Mouse (Mus musculus) megakaryocyte-erythroid progenitor cell, adult 5-6 weeks (primary cell): Measurements from ENCODE around the gene Wnt4. TPM values are rescaled to one million over a fixed set of nuclear protein-coding genes. Genes with fewer than 3 reads are reported as not detected.

Source experiments
- ATAC-seq: replicated peaks from 2 replicates; pipeline ENCODE4 v1.8.0; 2016; ENCODE audit warnings: mild to moderate bottlenecking, inconsistent platforms; ENCODE audit not compliant: severe bottlenecking, poor library complexity, low FRiP score, low TSS enrichment
- total RNA-seq, 2 experiments: library from RNA; stranded (forward) in 1 of 2; stranded (reverse) in 1 of 2; fragments of 200-1000, 215-1000 nt in 1 of 2; fragments of >200 nt in 1 of 2; fragmentation: Nextera tagmentation in 1 of 2; gene quantifications; 2 replicates each; pipeline ENCODE4 v1.2.3; 2014 to 2017

The Wnt4 gene
- total RNA-seq, 2 experiments from 2014 or later, result not detected

DNA sequence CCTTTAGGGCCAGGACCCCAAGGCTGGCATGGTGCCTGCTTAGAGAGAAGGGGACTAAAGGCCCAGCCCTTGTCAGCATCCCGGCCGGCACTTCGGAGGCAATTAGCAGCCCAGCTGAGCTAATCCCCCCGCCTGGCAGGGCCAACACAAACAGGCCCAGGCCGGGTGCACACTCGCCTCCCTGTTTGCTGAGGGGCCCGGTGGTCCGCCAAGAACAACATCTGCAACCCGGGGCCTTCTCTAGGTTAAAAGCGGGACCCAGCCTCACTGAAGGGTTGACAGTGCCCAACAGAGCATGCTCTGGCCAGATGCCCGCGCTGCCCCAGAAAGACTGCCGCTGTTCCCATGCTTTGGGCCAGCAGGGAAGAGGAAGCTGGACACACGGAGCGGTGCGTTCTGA is 24.3 kb downstream of the Wnt4 start:
- ATAC-seq, result no peak

DNA sequence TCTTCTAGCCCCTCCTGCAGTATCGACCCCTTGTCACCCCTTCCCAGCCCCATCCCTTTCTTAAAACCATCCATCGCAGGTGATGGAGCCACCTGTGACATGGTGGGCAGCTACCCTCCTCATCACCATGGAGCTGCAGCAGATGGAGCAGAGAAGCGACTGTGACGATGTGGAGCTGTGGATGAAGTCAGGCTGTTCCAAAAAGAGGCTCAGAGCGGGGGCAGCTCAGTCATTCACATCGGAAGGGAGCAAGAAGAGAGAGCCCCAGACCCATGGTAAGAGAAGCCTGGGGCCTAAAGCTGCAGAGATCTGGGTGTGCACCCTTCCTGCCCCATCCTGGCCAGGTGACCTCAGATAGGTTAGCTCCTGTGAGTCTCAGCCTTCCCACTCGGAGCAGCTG is 26.8 kb downstream of the Wnt4 start:
- ATAC-seq, result no peak

DNA sequence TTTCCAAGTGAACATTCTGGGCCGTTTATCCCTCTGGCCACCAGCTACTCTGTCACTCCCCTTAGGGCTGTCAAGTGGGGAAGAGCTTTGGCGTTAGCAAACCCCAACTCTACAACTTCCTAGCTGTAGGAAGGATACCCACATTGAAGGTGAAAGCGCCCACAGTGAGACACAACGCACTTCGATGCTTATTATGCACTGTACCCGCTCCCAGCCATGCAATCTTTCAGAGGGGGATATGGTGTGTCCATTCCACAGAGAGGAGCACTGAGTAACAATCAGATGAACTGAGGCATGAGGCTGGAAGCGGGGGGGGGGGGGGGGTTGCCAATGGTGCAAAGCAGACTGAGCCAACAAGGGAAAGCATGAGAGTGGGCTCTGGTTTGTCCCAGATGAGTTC is 27.8 kb downstream of the Wnt4 start:
- ATAC-seq, result no peak

DNA sequence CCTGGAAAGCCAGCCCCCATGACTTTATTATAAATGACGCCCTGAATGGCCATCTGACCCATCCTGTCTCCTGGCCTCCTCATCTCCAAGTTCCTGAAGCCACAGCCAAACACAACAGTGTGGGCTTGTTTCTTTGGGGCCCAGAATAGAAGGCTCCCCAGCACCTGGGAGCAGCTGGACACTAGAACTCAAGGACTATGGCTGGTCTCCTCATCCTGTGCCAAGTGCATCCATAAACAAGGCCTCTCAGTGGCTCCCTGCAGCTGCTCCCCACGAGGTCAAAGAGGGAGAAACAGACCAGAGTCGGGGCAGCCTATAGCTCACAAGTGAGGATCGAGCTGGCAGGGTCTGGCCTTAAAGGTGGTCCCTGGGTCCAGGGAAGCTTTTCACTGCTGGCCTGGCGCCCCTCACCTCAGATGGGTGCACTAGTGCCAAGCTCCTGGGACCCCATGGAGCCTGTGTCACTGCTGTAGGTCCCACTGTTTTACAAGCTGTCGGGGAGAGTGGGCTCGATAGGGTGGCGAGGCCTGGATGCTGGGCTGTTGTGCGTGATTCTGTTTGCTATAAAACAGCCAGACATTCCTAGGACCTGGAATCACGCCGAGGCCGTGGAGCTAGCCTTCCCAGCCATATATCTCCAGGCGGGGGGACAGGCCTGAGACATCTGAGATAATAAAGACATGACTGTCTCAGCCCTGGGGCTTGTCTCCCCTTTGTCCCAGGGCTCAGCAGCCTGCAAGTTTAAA is 28.7 kb downstream of the Wnt4 start:
- ATAC-seq, result no peak

DNA sequence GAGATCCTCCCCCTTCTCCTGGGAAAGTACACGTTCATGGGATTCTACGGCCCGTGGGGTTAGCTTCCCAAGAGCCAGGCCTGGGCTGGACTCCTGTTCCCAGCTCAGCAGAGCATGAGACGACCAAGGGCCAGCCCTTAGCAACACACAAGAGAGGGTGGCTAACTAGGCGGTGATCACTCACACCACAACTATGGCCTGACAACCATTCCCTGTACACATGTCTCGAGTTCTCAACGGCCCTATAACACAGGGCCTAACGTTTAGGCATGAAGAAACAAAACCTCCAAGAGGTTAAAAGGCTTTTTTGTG is 29.2 kb downstream of the Wnt4 start:
- no peak for ATAC-seq

DNA sequence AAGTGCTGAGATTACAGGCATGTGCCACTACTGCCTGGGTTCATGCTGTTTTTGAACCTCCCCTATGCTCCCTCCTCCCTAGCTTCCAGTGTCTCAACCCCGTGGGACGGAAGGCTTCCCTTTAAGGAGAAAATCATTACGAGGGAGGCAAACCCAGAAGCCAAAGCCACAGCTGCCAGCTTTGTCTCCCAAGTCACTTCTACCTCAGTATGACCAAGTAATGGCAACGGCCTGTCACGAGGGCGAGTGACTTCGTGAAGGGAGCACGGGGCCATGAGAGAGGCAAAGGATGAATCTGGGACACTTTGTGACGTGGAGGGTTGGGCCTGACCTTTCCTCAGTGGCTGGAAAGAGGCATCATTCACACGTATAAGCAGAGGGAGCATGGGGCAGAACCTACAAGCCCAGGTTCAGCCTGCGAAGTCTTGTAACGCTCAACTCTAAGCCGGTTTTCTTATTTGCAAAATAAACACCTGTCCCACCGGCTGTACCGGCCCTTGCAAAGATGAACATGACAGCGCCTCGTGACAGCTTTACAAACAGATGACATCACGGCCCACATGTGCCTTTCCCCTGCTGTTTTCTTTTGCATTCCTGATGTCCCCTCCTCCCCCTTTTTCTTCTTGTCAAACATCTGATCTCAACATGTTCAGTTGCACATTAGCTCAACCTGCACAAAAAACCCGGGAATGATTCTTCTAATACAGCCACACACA is 29.9 kb downstream of the Wnt4 start:
- no peak for ATAC-seq

DNA sequence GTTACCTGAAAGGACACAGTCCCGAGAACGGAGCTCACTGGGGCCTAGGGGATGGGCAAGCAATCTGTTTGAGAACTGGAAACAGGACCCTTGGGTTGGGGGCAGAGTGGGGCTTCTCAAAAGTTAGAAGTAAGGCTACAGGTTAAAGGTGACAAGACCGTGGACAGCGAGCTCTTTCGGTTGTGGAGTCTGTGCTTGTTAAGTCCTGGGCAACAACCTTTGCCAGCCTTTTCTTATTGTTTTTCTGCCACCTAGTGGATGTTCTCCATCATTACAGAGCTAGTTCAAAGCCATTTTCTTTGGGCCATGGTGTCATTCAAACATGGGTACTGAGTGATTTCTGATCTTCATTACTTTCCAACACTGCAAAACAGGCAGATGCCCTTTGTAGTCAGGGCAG is 31.1 kb downstream of the Wnt4 start:
- peak; percentile 56 for ATAC-seq

DNA sequence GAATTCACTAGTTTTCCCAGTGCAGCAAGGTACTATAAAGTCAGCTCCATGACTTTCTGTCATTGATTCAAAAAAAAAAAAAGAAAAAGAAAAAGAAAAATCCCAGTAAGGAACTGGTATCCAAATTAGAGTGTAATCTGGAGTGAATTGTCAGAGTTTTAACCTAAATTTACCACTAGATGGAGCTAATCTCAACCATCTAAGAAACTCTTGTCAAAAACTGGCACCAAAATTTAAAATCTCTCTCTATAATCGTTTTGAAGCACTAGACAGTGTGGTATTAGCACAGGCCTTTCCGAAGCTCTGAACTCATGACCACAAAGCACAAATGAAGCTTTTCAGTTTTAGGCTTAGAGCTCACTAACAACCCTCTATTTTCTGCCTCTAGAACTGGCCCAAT is 36.2 kb downstream of the Wnt4 start:
- ATAC-seq, result no peak

DNA sequence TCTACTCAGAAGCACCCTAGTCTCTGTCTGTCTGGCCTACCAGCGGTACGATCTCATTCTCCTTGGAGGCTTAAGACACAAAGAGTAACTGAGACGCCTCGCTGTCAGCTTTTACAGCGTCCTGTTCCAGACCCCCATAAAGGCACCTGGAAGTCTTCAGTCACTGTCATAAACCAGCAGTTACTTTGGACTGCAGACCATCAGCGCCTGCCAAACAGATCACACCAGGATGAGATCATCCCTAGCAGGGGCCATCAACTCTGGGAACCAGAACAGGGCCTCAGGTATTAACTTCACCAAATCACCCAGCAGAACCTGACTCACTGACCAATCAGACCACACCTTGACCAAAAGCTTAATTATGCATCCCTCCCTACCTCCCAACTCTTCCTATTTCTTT is 37.3 kb downstream of the Wnt4 start:
- no peak for ATAC-seq

DNA sequence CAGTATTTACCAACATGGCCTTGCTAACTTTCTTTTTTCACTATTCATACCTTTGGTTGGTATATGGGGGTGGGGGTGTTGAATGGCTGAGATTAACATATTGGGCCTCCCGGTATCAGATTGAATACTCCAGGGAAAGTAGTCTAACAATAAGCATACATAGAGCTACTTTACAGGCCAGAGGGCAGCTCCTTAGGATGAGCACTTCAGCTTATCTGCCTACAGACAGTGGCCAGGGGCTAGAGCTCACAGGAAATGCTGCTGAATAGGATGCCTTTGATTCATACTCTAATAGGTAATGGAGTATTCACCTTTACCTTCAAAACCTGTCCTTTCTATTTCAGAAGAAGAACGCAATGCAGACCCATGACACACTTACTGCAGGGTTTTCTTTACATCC is 37.8 kb downstream of the Wnt4 start:
- ATAC-seq, result no peak

DNA sequence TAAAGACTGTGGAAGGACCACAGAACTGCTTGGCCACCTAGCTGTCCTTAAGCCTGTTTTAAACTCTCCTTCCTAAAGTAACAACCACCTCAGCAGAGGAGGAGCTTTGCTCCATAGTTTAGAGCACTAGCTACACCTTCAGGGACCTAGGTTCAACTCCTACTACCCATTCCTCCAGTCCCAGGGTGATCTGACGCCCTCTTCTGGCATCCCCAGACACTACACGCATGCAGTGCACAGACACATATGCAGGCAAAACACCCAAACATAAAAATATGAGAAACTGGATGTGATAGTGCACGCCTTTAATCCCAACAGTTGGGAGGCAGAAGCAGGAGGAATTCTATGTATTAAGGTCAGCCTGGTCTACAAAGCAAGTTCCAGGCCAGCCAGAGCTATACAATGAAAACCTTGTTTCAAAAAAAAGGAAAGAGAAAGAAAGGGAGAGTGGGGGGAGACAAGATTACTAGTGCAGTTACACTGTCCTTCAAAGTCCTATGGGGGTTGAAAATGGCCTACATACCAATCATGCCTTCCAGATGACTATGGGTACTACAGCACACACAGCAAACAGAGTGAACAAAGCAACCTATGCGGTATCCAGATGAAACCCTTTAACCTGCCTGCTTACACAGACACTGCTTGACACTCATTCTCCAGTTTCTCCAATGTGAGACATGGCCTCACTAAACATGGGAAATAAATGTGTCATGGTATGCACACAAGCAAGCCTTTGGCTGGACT is 38.9 kb downstream of the Wnt4 start:
- ATAC-seq, result no peak

DNA sequence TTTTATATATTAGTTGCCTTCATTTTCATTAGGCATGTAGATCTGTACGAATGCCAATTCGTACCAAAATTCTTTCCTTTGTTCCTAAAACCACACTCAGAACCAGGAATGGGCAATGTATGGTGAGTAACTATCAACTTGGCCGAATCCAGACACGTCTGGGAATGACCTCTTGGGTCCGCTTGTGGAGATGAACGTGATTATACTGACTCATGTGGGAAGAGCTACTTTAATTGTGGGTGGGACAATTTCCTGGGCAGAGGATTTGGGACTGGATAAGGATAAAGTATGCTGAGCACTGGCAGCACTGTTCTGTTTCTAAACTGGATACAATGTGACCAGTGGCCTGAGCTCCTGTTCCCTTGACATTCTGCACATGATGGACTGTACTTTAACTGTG is 47.6 kb downstream of the Wnt4 start:
- ATAC-seq, result no peak

DNA sequence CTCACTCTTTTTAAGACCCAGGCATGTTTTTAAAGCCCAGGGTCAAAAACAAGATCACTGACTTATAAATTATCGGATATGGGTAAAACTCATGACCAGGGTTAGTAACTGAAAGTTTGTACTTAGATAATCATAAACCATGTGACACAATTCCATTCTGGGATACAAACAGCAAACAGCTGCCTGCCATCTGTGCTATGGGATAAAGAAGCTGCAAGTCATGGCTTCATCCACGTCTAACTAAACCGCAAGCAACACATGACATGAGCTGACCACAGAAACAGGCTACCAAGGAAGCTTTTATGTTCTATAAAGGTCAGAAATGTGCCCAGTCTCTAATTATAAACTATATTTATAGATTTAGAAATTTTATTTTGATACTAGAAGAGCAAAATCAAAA is 49.2 kb downstream of the Wnt4 start:
- ATAC-seq, result peak; percentile 73

DNA sequence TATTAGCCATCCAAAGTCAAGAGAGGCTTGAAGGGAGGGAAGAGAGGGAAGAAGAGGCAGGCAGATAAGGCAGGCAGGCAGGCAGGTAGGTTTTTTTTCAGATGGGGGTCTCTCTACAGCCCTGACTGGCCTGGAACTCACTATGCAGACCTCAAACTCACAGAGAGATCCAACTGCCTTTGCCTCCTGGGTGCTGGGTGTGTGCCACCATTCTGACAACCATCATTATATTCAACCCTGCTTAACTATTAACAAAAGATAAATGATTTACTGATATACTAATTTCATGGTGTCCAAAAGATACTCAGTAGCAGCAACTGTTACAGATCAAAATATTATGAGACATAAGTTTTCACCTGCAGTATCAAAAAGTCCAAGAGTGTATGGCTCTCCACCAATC is 54.8 kb downstream of the Wnt4 start:
- no peak for ATAC-seq

DNA sequence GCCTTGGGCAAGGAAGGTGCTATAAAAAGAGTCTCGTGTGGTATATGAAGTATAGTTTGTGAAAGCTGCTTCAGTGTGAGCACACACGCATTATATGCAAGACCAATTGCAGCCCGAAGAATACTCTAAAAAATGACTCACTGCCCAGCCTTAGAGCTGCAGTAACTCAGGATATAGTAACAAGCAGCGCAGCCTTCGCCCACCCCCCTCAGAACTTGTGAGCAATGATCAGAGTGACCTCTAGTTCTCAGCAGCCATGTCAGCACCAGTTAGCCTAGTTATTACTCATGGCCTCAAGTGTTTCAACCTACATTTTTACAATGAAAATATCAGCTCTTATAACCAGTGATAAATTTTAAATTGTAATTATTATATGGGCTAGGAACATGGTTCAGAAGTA is 59.2 kb downstream of the Wnt4 start:
- ATAC-seq, result no peak

DNA sequence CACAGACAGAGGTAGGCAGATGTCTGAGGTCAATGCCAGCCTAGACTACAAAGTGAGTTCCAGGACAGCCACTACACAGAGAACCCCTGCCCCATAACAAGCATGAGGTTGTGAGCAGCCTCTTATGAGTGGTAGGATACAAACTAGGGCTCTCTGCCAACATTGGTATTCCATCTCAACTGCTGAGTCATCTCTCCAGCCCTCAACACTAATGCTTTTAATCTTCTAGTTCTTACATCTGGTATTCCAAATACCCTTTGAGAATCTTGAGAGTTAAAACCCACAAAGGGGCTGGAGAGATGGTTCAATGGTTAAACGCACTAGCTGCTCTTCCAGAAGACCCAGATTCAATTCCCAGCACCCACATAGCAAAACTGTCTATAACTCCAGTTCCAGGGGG is 62.1 kb downstream of the Wnt4 start:
- no peak for ATAC-seq

DNA sequence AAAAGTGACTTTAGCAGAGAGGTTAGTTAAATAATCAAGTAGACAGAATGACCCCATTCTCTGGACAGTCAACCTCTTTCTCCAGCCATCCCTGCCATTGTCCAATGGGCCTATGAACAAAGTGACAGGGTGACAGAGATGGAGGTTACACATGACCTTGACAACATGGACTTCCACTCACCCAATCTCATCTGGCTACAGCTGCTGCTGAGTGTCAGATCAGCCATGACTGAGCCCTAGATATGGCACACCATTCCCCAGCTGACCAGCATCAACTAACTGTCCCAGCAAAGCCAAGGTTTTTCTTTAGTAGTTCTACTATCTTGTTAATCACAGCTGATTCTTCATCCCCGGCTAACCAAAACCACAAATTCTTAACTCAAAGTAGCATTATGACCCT is 65.5 kb downstream of the Wnt4 start:
- ATAC-seq, result no peak

DNA sequence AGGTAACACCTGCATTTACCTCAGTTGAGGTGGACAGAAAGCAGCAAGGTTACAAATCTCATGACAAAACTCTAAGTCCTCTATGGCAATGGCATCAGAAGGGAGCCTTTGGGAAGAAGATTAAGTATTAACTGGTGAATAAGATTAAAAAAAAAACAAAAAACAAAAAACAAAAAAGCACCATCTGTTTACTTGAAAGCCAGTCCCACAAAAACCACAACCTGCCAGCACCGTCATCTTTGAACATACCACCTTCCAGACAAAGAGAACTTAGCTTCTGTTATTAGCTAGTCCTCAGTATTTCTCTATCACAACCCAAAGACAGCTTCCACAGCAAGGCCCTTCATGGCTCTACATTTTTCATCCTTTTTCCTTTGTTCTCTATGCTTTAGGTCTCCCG is 67.8 kb downstream of the Wnt4 start:
- ATAC-seq, result no peak

DNA sequence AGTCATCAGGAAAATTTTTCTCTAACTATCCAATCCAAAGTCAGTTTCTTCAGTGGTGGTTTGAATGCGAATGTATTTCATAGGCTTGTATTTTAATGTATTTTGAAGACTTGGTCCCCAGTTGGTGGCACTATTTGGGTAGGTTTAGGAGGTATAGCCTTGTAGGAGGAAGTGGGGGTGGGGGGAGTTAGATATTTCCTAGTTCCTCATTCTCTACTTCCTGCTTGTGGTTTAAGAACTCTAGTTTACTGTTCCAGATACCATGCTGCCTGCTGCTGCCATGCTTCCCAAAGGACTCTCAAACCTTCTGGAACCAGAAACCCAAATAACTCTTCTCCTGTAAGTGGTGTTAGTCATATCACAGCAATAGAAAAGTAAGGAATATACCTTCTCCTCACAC is 68.5 kb downstream of the Wnt4 start:
- ATAC-seq, result no peak
